Mouse (Mus musculus): ENCODE data around the gene Bcl2l12.
"Not testable (repeated sequence)": the region's sequence is repeated elsewhere in the genome, so short reads cannot be mapped to it uniquely, and the experiment has no call there.

Bcl2l12 gene

DNA sequence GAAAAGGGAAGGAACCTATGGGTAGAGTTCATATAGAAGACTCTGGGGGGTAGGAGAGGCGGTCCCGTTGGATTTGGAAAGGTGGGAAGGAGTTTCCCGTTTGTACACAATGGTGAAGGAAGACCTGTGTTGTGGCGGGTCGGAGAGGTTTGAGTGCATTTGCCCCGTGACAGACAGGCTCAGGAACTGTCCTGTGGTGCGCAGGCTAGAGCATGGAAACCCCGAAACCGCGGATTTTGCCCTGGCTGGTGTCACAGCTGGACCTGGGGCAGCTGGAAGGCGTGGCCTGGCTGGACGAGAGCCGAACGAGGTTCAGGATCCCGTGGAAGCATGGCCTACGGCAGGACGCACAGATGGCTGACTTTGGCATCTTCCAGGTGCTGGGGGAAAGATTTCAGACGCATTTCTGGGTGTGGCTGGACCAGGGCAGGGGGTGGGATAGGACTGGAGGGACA lies at the start of gene Bcl2l12:
Bcl2l12 (minus strand) TSS at position 212 of the 455 bp plus-strand sequence.
- DNase-seq (ENCODE audit: low read depth, low spot score): no peak

DNA sequence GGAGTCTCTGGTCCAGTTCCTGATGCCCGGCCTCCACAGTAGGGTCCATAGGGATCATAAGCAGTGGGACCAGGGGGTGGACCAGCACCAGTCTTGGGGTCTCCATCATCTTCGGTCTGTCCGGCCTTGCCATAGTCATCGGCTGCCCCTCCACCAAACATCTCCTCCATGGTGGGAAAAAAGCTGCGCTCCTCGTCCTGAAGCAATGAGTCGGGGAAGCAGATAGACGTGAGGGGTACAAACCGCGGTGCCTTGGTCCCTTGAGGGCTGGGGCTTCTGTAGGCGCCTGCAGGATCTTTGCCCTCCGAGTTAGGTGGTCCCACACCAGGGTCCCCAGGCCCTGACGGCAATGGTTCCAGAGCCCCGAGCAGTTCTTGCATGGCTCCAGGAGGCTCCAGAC lies 49.0 kb upstream of the Bcl2l12 start:
- DNase-seq (ENCODE audit: low read depth, low spot score): no peak

DNA sequence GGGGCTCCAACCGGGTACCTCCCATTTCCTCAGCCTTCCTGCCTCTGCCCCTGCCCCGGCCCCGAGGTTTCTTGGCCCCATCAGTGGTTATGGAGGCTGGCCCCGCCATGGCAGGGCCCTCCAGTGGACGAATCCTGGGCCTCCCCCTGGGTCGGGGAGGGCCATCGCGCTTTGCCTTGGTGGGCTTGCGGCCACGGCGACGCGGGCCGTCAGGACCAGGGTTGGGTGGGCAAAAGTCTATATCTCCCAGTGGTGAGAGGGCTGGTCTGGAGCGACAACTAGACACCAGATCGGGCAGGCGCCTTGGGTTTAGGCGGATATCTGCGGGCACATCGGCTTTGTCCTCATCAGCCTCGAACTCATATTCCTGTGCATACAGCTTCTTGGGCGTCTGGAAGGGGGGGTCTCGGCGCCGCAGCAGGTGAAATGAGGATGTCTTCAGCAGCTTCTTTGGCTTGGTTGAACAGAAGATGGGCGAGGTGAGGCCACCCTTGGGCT lies 48.4 kb upstream of the Bcl2l12 start:
- DNase-seq (ENCODE audit: low read depth, low spot score): no peak

DNA sequence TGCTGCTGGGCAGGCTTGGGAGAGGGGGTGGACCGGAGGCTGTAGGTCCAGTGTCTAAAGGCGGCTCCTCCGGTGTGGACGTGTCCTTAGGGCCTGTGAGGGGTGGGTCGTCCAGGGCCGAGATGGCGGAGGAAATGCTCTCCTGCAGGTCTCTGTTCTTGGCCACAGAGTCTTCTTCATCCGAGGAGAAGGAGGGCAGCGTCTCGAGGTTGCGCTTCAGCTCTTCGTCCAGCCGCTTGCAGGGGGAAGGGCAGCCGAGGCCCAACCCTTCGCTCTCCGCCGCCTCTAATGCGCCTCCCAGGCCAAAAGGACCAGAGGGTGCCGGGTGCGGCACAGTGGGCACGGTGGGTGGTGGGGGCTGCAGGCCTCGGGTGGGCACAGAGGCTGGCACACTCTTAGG lies 47.2 kb upstream of the Bcl2l12 start:
- DNase-seq (ENCODE audit: low read depth, low spot score): no peak

DNA sequence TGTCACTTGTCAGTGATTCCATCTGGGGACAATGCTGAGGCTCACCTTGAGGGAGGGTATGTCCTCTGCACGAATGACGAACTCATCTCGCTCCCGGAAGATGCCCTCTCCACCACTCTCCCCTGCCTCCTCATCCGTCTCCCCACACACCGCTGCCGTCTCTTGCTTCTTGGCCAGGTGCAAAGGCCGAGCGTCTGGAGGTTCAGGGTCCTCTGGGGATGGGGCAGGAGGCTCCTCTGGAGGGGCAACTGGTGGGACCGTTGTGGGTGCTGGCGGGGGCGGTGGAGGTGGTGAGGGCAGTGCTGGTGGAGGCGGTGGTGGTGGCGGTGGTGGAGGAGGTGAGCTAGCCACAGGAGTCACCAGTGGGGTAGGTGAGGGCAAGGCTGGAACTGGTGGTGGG lies 44.8 kb upstream of the Bcl2l12 start:
- no peak for DNase-seq (ENCODE audit: low read depth, low spot score)

DNA sequence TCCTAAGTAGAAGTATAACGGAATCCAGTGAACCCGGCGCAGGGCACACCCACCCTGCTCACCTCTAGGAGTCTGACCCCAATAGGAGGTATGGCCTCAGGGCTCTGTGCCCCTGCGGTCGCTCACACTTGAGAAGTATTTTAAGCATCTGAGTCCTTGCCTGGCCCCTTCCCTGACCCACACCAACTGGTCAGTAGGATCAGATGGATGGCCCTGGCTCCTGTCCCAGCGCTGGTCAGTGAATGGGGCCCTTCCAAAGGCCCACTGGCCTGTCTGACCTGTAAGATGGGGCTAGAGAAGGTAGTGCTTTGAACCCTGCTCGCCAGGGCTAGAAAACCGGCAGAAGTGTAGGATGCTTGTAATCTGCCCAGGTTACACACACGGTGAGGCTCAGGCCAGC lies 42.3 kb upstream of the Bcl2l12 start:
- DNase-seq (ENCODE audit: low read depth, low spot score): no peak

DNA sequence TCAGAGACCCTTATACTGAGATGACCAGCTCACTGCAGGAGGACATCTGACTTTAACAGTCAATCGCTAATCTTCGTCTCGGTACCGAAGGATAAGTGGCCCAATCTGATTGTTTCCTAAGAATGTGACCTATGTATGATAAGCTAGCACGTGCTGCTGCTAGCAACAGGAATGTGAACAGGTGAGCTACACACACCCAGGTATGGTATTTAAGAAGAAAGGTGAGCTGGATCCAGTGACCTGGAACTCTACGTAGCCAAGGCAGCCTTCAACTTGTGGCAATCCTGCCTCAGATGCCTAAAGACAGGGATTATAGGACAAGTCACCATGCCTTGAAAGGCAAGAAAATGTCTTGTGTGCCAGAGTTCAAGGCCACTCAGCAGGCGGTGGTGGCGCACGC lies 39.9 kb upstream of the Bcl2l12 start:
- DNase-seq (ENCODE audit: low read depth, low spot score): no peak

DNA sequence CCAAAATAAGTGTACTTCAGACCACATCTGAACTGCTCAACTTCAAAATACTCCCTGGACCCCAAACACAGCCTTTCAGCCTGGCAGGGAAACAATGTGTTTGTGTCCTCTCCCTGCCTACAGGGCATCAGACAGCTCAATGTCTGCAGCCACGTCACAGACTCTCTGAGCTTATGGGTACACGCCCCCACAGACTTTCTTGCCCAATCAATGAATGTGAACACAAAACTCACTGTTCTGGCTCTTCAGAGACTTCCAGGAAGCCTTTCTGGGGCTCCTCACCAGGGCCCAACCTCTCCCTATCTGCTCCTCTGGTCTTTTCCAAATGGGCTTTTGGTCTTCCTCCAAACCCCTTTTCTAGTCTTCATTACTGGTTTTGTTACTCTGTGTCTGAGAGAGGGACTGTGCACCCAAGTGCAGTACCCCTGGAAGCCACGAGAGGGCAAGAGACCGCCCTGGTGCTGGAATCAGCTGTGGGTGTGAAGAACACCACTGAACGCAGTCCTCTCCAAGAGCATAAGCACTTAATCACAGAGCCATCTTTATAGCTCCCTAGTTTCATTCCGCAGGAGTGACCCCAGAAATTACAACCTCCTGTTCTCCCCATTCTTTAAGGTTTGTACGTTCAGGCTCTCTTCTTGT lies 39.3 kb upstream of the Bcl2l12 start:
- no peak for DNase-seq (ENCODE audit: low read depth, low spot score)

DNA sequence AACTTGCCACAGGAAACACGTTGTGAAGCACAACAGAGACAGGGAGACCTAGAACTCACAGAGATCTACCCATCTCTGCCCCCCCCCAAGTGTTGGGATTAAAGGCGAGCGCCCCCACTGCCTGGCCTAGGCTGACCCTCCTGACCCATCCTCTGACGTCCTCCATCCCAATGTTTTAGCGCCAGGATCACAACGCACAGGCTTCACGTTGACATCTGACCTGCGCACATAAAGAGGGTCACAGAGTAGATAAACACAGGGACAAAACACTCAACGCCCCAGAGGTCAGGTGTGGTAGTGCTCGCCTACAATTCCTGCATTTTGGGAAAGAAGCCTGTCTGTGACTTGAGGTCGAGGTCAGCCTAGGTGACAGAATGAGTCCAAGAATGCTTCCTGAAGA lies 38.2 kb upstream of the Bcl2l12 start:
- no peak for DNase-seq (ENCODE audit: low read depth, low spot score)

DNA sequence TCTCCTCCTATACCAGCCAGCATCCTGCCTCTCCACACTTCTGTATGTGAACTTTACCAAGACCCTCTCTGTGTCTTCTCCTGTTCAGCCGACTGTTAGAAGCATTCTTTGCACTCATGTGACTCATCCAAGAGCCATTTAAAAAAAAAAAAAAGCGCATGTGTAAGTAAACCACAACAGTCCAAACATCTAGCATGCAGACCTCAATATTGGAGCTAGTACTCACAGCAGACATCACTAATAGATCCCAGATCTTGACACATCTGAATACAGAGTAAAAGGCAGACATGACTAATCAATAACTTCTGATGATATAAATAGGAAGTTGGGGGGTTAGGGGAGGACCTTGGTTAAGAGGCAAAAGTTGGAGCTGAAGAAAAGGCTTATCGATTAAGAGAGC lies 37.1 kb upstream of the Bcl2l12 start:
- no peak for DNase-seq (ENCODE audit: low read depth, low spot score)

DNA sequence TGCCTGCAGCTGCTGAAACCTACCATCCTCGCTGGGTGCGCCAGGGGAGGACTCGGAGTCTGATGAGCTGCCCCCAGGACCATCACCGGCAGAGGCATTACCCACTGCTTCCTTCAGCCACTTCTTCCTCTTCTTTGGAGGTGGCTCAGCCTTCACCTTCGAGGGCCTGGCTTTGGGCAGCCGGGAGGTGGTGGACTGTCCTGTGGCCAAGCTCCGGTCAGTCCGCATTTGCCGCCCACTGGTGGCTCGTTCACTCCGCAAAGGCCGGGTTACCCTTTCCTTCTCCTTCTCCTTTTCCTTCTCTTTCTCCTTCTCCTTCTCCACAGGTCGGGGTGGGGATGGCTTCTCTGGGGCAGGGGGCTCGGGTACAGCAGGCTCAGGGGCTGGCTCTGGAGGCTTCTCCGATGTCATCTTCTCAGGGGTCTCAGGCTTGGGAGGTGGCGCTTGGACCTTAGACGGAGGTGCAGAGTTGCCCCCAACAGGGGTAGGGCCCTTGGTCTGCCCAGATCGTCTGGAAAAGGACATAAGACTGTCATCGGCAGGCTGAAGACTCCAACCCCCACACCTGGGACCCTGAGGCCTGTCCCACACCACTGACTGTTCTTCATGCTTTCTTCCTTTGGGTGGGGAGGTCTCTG lies 35.3 kb upstream of the Bcl2l12 start:
- DNase-seq (ENCODE audit: low read depth, low spot score): no peak

DNA sequence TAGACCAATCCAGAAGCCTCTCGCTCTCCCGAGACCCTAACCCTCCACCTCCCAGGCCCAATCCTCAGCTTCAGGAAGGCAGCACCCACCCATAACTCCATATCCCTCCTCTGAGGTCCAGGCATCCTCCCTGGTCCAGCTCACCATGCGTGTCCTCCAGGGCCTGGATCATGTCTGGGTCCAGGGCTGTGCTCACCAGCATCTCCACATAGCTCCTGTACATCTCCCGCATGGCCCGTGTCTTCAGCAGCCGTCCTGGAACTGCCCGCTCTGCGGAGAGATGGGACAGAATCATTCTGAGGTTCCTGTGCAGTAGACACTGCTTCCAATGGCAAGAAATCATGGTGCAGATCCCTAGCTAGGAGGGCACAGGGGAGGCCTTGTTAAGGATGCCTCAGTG lies 32.3 kb upstream of the Bcl2l12 start:
- DNase-seq (ENCODE audit: low read depth, low spot score): no peak

DNA sequence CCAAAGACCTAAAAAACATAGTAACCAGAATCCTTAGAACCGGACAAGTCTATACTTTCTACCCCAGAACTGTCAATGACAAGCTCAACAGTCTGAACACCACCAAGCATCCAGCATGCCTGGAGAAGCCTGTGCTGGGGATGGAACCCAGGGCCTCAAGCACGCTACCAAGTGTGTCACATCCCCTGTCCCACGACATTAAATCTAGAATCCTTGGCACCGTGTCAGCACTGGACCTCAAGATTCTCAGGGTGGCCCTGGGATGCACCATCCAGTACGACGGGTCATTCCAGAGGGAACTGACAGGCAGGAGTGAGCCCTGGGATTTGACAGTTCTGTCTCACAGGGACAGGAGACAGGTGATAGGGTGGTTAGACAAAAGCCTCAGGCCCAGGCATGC lies 31.5 kb upstream of the Bcl2l12 start:
- DNase-seq (ENCODE audit: low read depth, low spot score): no peak

DNA sequence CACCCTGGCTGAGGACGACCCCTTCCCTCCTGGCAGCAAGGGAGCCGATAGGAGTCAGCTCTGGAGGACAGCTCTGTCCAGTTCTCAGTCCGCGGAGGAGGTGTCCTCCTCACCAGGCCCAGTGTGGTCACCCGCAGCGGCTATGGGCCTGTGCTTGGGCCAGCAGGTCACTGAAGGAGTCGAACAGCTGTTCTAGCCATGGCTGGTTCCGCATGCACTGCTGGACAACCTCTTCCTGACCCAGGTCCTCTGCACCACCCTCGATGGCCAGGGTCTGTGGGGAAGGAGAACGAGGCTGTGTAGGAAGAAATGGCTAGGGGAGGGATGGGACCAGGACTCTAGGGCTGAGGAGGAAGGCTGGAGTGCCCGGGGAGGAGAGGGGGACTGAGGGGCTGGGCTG lies 29.8 kb upstream of the Bcl2l12 start:
- no peak for DNase-seq (ENCODE audit: low read depth, low spot score)

DNA sequence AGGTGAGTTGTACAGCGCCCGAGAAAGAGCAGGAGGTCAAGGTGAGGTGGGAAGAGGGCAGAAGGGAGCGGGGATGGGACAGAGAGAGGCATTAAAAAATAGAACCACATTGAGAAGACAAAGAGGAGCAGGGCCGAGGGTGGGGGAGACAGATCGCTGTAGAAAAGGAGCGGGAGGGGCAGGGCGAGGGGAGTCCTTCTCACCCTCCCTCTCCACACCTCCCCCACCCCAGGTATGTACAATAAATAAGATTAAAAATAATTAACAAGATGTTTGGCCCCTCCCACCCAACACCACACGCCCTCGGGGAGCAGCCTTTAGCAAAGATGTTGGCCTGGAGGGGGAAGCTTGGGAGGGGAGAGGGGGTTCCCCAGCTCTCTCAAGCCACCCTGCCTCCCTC lies 29.2 kb upstream of the Bcl2l12 start:
- DNase-seq (ENCODE audit: low read depth, low spot score): no peak

DNA sequence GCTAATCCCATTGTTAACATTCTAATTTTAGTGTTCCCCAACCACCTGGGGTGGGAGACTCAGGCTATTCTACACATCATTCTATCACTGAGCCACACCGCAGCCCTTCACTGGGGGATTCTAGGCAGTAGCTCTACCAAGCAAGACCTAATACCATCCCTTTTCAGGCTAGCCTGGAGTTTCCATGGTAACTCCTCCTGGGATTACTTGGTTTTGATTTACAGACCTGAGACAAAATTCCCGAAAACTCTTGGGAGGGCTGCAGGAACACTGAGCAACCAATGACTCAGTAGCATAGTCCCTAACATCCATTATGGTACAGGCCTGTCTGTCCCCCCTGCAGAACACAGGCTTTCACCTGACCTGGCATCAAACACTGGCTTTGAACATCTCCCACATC lies 27.7 kb upstream of the Bcl2l12 start:
- no peak for DNase-seq (ENCODE audit: low read depth, low spot score)

DNA sequence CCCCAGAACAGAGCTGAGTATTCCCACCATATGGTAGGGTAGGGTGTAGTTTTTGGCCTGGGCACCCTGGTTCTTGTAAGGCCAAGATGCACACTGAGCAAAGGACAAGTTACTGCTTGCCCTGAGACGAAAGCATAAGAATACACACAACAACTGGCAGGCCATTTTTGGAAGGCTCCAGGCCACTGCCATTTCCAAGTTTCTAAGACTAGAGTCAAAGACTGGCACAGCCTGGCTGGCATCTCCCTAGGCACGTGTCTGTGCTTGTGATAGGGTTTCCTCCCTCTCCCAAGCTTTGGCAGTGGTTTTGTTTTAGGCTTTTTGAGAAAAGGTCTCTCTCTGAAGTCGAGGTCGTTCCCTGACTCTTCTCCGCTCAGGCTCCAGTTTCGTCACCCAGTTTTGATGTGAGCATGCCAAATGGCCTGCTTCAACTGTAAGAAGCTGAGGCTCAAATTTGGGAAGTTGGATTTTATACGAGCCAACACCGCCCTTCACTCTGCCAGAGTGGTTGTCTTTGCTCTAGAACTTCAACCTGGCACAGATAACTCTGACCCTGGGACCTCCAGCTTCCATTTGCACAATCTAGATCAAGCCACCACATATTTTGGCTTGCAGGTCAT lies 27.2 kb upstream of the Bcl2l12 start:
- DNase-seq (ENCODE audit: low read depth, low spot score): no peak

DNA sequence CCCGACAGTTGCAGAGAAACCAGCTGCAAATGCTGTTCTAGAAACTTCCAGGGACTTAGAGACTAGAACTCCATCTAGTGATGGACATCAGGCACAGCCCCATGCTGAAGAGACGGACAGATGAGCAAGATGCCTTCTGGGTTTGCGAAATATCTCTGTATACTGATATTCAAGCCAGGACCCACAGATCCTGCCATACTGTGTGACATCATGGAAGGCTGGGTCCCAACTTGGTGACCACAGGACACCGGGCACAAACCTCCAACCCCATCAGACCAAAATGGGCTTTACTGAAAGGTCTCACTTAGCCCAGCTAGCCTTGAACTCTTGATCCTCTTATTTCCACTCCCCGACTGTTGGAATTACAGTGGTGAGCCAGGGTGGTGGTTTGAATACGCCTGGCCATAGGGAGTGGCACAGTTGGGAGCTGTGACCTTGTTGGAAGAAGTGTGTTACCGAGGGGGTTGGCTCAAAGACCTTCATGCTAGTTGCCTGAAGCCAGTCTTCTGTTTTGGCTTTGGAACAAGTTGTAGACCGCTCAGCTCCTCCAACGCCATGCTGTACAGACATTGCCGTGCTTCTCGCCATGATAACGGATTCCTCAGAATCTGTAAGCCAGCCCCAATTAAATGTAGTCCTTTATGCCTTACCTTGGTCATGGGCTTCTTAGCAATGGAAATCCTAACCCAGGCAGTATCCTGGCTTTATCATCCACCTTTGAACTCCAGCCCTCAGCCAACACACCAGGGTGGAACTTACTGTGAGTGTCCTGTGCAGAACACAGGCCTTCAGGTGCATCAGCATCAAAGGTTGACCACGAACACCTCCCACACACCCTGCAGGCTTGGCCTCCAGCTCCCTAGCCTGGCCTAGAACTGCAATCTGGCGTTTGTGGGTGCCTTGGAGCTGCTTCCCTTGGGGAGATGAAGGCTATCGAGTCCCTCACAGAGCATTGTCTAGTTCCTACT lies 26.1 kb upstream of the Bcl2l12 start:
- DNase-seq (ENCODE audit: low read depth, low spot score): no peak

DNA sequence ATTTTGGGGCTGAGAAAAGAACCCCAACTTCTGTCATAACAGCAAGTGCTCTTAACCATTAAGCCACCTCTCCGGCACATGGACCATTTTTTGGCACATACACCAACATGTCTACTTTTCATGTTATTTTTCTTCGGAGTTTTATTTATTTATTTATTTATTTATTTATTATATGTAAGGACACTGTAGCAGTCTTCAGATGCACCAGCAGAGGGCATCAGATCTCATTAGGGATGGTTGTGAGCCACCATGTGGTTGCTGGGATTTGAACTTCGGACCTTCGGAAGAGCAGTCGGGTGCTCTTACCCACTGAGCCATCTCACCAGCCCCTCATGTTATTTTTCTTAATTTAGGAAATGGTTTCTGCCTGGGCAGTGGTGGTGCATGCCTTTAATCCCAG lies 25.2 kb upstream of the Bcl2l12 start:
- DNase-seq (ENCODE audit: low read depth, low spot score): not testable (repeated sequence)

DNA sequence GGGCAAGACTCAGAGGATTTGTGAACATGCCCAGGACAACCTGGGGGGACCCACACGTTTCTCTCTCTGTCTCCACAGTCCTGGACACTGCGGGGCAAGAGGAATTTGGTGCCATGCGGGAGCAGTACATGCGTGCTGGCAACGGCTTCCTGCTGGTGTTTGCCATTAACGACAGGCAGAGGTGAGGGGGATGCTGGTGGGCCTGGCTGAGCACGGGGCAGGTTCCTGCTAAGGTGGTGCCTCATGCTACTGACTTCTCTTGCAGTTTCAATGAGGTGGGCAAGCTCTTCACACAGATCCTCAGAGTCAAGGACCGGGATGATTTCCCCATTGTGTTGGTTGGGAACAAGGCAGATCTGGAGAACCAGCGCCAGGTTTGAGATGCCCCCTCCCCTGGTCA lies 21.7 kb upstream of the Bcl2l12 start:
- no peak for DNase-seq (ENCODE audit: low read depth, low spot score)

DNA sequence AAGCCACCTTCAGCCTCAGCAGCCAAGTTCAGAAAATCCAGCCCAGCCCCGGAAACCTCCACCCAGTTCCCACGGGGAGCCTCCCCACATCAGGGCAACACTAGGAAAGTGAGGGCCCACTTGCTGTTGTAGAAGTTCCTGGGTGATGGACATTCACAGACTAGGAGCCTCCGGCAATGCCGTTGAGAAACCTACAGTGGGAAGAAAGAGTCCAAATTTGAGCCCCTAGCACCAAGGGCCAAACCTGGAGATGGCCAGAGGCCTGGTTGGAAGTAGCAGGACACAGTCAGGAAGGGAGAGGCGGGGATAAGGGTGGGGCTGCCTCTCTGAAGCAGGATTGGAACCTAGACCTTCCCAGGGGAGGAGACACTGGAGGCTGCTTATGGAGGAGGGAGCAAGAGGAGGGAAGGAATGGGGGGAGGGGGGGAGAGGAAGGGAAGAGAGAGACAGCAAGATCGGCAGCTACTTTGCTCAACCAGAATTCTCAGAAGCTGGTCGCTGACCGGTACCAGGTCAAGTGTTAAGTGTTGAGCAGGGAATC lies 20.6 kb upstream of the Bcl2l12 start:
- DNase-seq (ENCODE audit: low read depth, low spot score): no peak

Data from retina, adult 2 months (tissue).